Mouse (Mus musculus) forebrain, embryonic 14.5 days (tissue): ENCODE results near the gene Plcb4. TPM values are rescaled to one million over a fixed set of nuclear protein-coding genes. Genes with fewer than 3 reads are reported as not detected.

Source experiments
- ATAC-seq: fragments of 200-750 bp; cut with Nextera tagmentation; 2 replicates; pipeline ENCODE4 v1.8.0; 2017; ENCODE audit warnings: mild to moderate bottlenecking, moderate library complexity
- DNase-seq: peaks from one replicate; pipeline ENCODE4 v3.0.0-alpha.2; 2015; ENCODE audit warnings: low spot score
- H3K27ac ChIP-seq: fragments of 300-500 bp; sonication (generic); 2 replicates; pipeline ENCODE4 v1.5.1; 2014; ENCODE audit warnings: low read depth, mild to moderate bottlenecking, control low read depth, low read length, moderate library complexity
- H3K27me3 ChIP-seq: fragments of 300-500 bp; sonication (generic); replicated peaks from 2 replicates; pipeline ENCODE4 v1.6.1; 2014; ENCODE audit warnings: low read length, control low read depth, mixed read lengths; ENCODE audit not compliant: control insufficient read depth, insufficient read depth
- H3K36me3 ChIP-seq: fragments of 300-500 bp; sonication (generic); 2 replicates; pipeline ENCODE4 v1.6.1; 2014; ENCODE audit warnings: low read length, control low read depth; ENCODE audit not compliant: control insufficient read depth, insufficient read depth
- H3K4me1 ChIP-seq: fragments of 300-500 bp; sonication (generic); 2 replicates; pipeline ENCODE4 v1.6.1; 2014; ENCODE audit warnings: antibody characterized with exemption, low read length, control low read depth; ENCODE audit not compliant: control insufficient read depth, insufficient read depth
- H3K4me2 ChIP-seq: fragments of 300-500 bp; sonication (generic); 2 replicates; pipeline ENCODE4 v1.6.1; 2014; ENCODE audit warnings: mild to moderate bottlenecking, control low read depth, low read length
- H3K4me3 ChIP-seq: fragments of 300-500 bp; sonication (generic); 2 replicates; pipeline ENCODE4 v1.5.1; 2014; ENCODE audit warnings: low read depth, low read length, control low read depth
- H3K9ac ChIP-seq: fragments of 300-500 bp; sonication (generic); 2 replicates; pipeline ENCODE4 v1.6.1; 2014; ENCODE audit warnings: mild to moderate bottlenecking, low read length, control low read depth, moderate library complexity
- H3K9me3 ChIP-seq: fragments of 300-500 bp; sonication (generic); replicated peaks from 2 replicates; pipeline ENCODE4 v1.6.1; 2016; ENCODE audit warnings: low read length, control low read depth, mixed read lengths; ENCODE audit not compliant: control insufficient read depth
- WGBS: fragments of 180-500 bp; shearing (Covaris S2); extraction: QIAGEN DNeasy Blood & Tissue Kit; methylation state at CpG from one replicate; pipeline ENCODE4 v1.1.7; 2014; 5-methylcytosine and 5-hydroxymethylcytosine counted together
- polyA plus RNA-seq: library from polyadenylated mRNA; unstranded; fragments of >200 nt; fragmentation: Nextera tagmentation; extraction: Ambion mirVana; gene quantifications from 2 replicates; pipeline ENCODE4 v1.2.1, GENCODE M21; 2014

The Plcb4 gene
- polyA plus RNA-seq, 1 experiment from 2014 or later, result 7.1 TPM

- no peak overlapping the region for H3K27ac ChIP-seq
- ATAC-seq (no peak), DNase-seq (no peak)
- 92% methylated on average over 4 of the region's 4 CpGs for WGBS
- H3K36me3 ChIP-seq, result no peaks in the 10 kb centered on the region
- no peak overlapping the region for H3K4me2 ChIP-seq
- no peak overlapping the region for H3K9ac ChIP-seq
- H3K4me1 ChIP-seq, result peaks cover 6% of the 10 kb centered on the region
- H3K27me3 ChIP-seq, result no peaks in the 10 kb centered on the region
- H3K9me3 ChIP-seq, result no peaks in the 10 kb centered on the region
- H3K4me3 ChIP-seq, result no peak overlapping the region
Measured at GRCm38 (mm10) chr2:136048464-136048863, 389.7 kb downstream of the Plcb4 start.

- Histone ChIP-seq H3K27ac (no peak overlapping the region), H3K36me3 (no peaks in the 10 kb centered on the region), H3K27me3 (no peaks in the 10 kb centered on the region), H3K4me1 (peaks cover 6% of the 10 kb centered on the region), H3K4me3 (peak overlapping the region; percentile 21; the same call in 1 of the 2 replicates), H3K4me2 (peak overlapping the region; percentile 48), H3K9me3 (no peaks in the 10 kb centered on the region), H3K9ac (peak overlapping the region; percentile 40)
- ATAC-seq, result peak; percentile 66
- peak; percentile 60 for DNase-seq
- WGBS, result 17% methylated on average over 27 of the region's 27 CpGs
Measured at GRCm38 (mm10) chr2:136050793-136051615, 392.2 kb downstream of the Plcb4 start.

GRCm38 (mm10) chr2:136051688-136052289 lies 393.0 kb downstream of the Plcb4 start, which contains the start of gene Lamp5:
TSS of gene Lamp5 (plus strand) at chr2:136052239.
- H3K9ac ChIP-seq, result peak within 1 kb of the TSS; percentile 40
- peaks cover 6% of the 10 kb centered on the region for H3K4me1 ChIP-seq
- peak within 1 kb of the TSS; percentile 48 for H3K4me2 ChIP-seq
- no peaks in the 10 kb centered on the region for H3K27me3 ChIP-seq
- H3K36me3 ChIP-seq, result no peaks in the 10 kb centered on the region
- peak within 1 kb of the TSS; percentile 21; the same call in 1 of the 2 replicates for H3K4me3 ChIP-seq
- peak; percentile 29 for DNase-seq
- peak; percentile 57 for ATAC-seq
- H3K27ac ChIP-seq, result no peak within 1 kb of the TSS
- WGBS, result under 1% methylated on average over 8 of the region's 8 CpGs
- no peaks in the 10 kb centered on the region for H3K9me3 ChIP-seq

- Histone ChIP-seq H3K27ac (no peak overlapping the region), H3K4me2 (peak overlapping the region; percentile 49), H3K27me3 (peaks cover 28% of the 10 kb centered on the region), H3K9me3 (no peaks in the 10 kb centered on the region), H3K36me3 (no peaks in the 10 kb centered on the region), H3K4me1 (peaks cover 14% of the 10 kb centered on the region; the same call in 1 of the 2 replicates), H3K9ac (no peak overlapping the region), H3K4me3 (peak overlapping the region; percentile 32)
- DNase-seq, result no peak
- WGBS, result 4% methylated on average over 19 of the region's 19 CpGs
- ATAC-seq, result peak; percentile 68
Measured at GRCm38 (mm10) chr2:136057861-136058331, 399.1 kb downstream of the Plcb4 start.

- 2% methylated on average over 7 of the region's 7 CpGs for WGBS
- Histone ChIP-seq H3K36me3 (no peaks in the 10 kb centered on the region), H3K27me3 (peaks cover 28% of the 10 kb centered on the region), H3K9me3 (no peaks in the 10 kb centered on the region), H3K4me1 (peaks cover 14% of the 10 kb centered on the region; the same call in 1 of the 2 replicates), H3K4me3 (peak overlapping the region; percentile 32), H3K9ac (no peak overlapping the region), H3K27ac (no peak overlapping the region), H3K4me2 (peak overlapping the region; percentile 49)
- DNase-seq (no peak), ATAC-seq (peak; percentile 42; the same call in 1 of the 2 replicates)
Measured at GRCm38 (mm10) chr2:136058398-136058797, 399.6 kb downstream of the Plcb4 start.

- peaks cover 28% of the 10 kb centered on the region for H3K27me3 ChIP-seq
- 2% methylated on average over 37 of the region's 37 CpGs for WGBS
Measured at GRCm38 (mm10) chr2:136059029-136059669, 400.3 kb downstream of the Plcb4 start.

More at GRCm38 (mm10) chr2:136059029-136059669, 400.3 kb downstream of the Plcb4 start:
- Histone ChIP-seq H3K9me3 (no peaks in the 10 kb centered on the region), H3K36me3 (no peaks in the 10 kb centered on the region), H3K4me3 (peak overlapping the region; percentile 32), H3K4me1 (peaks cover 14% of the 10 kb centered on the region; the same call in 1 of the 2 replicates), H3K9ac (peak overlapping the region; percentile 46; the same call in 1 of the 2 replicates), H3K27ac (no peak overlapping the region), H3K4me2 (peak overlapping the region; percentile 49)
- ATAC-seq (peak; percentile 24; the same call in 1 of the 2 replicates), DNase-seq (no peak)
